Mouse (Mus musculus) cerebral cortex, adult 2 months (tissue): ENCODE data around the gene Cbfb.

Experiments
- WGBS: fragments of 180-500 bp; shearing (Covaris S2); methylation state at CpG from one replicate; pipeline ENCODE4 v1.1.7; 2018; 5-methylcytosine and 5-hydroxymethylcytosine counted together

Gene Cbfb

GRCm38 (mm10) chr8:105182201-105182600 lies 11.7 kb downstream of the Cbfb start:
- 57% methylated on average over 1 of the region's 1 CpGs for WGBS

- 62% methylated on average over 1 of the region's 1 CpGs for WGBS
These were observed 16.1 kb downstream of the Cbfb start for GRCm38 (mm10) chr8:105186467-105187005.

- 61% methylated on average over 5 of the region's 5 CpGs for WGBS
These were observed 21.7 kb downstream of the Cbfb start for GRCm38 (mm10) chr8:105192182-105192581.

GRCm38 (mm10) chr8:105205748-105206147 lies 35.3 kb downstream of the Cbfb start:
- WGBS = 84% methylated on average over 1 of the region's 1 CpGs

- WGBS = 36% methylated on average over 7 of the region's 7 CpGs
These were observed 36.3 kb downstream of the Cbfb start for GRCm38 (mm10) chr8:105206766-105207275.

- WGBS = 100% methylated on average over 2 of the region's 2 CpGs
These were observed 37.3 kb downstream of the Cbfb start for GRCm38 (mm10) chr8:105207675-105208273.

GRCm38 (mm10) chr8:105209153-105210110 lies 39.0 kb downstream of the Cbfb start:
- WGBS = 75% methylated on average over 1 of the region's 1 CpGs

GRCm38 (mm10) chr8:105214104-105214503 lies 43.6 kb downstream of the Cbfb start:
- WGBS = 95% methylated on average over 5 of the region's 5 CpGs

GRCm38 (mm10) chr8:105217926-105218522 lies 47.5 kb downstream of the Cbfb start:
- 78% methylated on average over 5 of the region's 5 CpGs for WGBS

- WGBS = 63% methylated on average over 7 of the region's 7 CpGs
These were observed 53.4 kb downstream of the Cbfb start for GRCm38 (mm10) chr8:105223850-105224249.

- WGBS = 1% methylated on average over 34 of the region's 34 CpGs
These were observed 54.2 kb downstream of the Cbfb start, which contains the start of gene D230025D16Rik for GRCm38 (mm10) chr8:105224413-105225271. D230025D16Rik (plus strand) TSS chr8:105225145.

- WGBS = 0% methylated on average over 27 of the region's 27 CpGs
These were observed 54.8 kb downstream of the Cbfb start for GRCm38 (mm10) chr8:105225272-105225593.

- WGBS = 15% methylated on average over 6 of the region's 6 CpGs
These were observed 55.4 kb downstream of the Cbfb start for GRCm38 (mm10) chr8:105225917-105226316.

- WGBS = 80% methylated on average over 12 of the region's 12 CpGs
These were observed 61.2 kb downstream of the Cbfb start for GRCm38 (mm10) chr8:105231503-105232320.

- 95% methylated on average over 4 of the region's 4 CpGs for WGBS
These were observed 61.8 kb downstream of the Cbfb start for GRCm38 (mm10) chr8:105232321-105232693.

- 91% methylated on average over 1 of the region's 1 CpGs for WGBS
These were observed 62.9 kb downstream of the Cbfb start for GRCm38 (mm10) chr8:105233126-105233935.

- 75% methylated on average over 1 of the region's 1 CpGs for WGBS
These were observed 64.7 kb downstream of the Cbfb start for GRCm38 (mm10) chr8:105235206-105235605.

- 91% methylated on average over 14 of the region's 14 CpGs for WGBS
These were observed 67.1 kb downstream of the Cbfb start for GRCm38 (mm10) chr8:105237442-105238142.

GRCm38 (mm10) chr8:105241016-105241415 lies 70.5 kb downstream of the Cbfb start:
- 99% methylated on average over 7 of the region's 7 CpGs for WGBS
